Mouse (Mus musculus) T-helper 1 cell (primary cell): ENCODE data around the gene Dmrta2.

ENCODE experiments used
- in situ Hi-C: fragments of 300-600 bp; cut with MboI, MseI; formaldehyde crosslinking; loops from one replicate; pipeline ENCODE4 v1.15.1; 2025; ENCODE audit warnings: high pct_unique_total_duplicates

Dmrta2 gene

DNA sequence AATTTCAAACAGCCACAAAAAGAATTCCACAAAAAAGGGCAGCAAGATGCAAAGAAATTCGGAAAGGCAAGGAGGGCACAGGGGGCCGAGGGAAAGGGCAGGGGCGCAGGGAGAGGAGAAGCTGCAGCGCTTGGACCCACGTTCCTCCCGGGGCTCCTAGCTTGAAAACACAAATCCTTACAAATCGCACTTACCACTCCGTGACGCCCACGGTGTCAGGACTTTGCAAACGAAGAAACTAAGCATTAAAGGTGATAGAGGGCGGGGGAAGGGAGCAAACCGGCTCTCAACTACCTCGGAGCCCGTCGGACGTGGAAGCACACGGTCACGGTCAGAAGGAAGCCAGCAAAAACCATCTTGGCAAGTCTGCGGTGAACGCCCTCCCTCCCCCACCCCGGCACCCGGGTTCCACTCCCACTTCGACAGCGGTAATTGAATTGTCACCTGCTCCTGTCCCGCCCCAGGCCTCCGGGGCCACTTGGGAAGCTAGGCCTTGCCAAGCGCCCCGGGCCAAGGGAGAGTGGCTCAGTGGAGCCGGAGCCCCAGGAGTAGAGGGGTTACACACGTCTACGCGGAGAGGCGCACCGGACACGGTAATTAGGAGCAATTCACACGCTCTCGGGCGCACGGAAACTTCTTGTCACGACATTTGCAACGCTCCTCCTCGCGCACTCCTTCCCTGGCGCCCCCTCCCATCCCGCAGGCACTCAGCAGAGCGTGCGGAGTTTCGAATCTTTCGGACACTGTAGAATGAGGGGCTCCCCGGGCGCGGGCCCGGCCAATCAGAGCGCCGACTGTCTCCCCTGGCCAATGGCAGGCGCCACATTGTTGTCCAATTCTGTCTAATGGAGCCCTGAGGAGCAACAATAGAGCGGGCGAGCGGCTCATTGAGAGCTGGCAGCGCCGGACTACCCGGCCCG, at the start of gene Dmrta2:
Gene Dmrta2, plus strand, starts transcription at position 906 of the 920 bp plus-strand sequence.
- in situ Hi-C loops = no loop called here

DNA sequence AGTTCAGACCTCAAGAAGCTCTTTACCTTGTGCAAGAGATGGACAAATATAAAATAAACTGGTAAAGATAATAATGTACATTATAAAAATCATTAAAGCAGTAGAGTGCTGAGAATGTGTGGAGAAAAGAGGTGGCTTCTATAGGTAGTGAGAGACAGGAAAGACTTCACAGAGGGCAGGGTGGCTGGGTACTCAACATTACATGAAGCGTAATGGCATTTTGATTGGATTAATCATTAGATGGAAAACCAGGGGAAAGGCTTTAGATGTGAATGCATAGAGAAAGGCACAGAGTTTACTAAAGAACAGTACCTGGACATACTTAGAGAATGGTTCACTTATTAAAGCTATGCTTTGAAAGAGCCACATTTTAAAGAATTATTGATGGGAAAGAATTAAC, 48.8 kb upstream of the Dmrta2 start:
- in situ Hi-C loops = no loop called here

DNA sequence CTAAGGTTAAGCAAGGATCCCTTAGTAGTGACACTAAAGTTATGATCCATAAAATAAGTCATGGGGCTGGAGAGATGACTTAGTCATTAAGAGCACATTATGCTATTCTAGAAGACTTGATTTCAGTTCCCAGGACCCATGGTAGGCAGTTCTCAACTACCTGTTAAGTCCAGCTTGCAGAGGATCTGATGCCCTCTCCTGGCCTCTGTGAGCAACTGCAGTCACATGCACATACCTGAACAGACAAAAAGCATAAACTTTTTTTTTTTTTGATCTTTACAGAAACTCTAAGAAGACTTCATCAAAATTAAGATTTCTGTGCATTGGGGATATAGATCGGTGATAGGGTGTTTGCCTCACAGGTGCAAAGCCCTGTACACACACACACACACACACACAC, 47.4 kb upstream of the Dmrta2 start:
- in situ Hi-C loops = no loop called here

DNA sequence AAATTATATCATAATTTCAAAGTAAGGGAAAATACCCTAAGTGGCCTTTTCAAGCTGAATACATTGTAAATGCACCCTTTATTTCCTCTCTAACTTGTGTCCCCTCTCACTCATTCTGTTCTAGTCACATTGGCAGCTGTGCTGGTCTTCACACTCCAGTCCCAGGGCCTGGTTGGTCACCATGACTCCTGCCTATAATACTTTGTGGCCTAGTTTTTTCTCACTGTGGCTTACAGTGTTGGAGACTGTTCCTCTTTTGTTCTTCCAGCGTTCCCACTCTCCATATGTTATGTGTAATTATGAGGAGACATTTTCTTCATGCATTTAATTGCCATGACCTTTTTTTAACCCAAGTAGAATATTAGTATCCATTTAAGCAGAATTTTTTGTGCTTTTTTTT, 46.9 kb upstream of the Dmrta2 start:
- in situ Hi-C loops = no loop called here

DNA sequence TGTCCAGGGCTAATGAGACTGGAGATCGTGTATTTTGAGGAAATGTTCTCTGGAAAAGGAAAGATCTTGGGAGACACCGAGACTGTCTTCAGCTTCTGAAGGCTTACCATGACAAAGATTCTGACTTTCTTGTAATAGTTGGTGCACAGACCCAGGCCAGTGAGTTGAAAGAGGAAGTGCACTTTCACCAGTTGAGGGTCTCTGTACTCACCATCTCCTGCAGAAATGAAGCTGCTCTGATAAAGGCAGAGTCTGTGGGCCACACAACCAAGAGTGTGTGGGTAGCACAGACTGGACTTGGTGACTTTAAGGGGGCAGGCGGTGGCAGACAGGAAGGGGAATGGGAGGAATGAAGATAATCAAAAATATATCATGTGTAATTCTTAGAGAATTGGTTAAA, 41.3 kb upstream of the Dmrta2 start:
- in situ Hi-C loops = no loop called here

DNA sequence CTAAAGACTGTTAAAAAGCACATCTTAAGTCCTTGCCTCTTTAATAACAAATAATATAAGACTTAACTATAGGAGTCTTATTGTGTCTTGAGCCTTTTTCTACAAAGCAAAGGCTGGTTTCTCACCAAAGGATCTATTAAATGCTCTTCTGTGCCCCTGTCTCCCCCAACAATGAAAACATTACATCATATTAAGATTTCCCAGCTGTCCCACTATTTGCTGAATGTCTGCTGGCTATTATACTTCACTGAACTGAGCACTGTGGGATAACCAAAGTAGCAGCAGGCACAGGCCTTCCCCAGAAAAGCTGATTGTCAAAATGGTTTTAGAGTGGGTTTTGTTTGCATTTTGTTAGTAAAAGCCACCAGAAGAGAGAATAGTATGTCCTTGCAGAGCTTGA, 38.6 kb upstream of the Dmrta2 start:
- in situ Hi-C loops = no loop called here

DNA sequence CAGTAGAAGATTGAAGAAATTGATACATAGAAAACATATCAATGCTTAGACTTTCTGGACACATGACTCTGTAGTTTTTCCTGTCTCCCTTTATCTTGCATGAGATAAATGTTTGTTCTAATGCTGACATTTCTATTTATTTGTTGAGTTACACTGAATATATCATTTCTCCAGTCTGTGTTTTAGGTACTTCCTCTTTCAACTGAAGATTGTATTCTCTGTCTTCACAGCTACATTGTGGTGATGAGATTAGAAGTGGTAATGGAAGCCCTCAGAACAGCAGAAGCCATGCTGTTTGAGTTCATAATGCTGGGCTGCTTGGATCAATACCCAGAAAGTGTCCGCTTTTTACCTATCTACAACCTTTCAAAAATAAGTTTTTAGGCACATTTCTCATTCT, 32.3 kb upstream of the Dmrta2 start:
- in situ Hi-C loops = no loop called here

DNA sequence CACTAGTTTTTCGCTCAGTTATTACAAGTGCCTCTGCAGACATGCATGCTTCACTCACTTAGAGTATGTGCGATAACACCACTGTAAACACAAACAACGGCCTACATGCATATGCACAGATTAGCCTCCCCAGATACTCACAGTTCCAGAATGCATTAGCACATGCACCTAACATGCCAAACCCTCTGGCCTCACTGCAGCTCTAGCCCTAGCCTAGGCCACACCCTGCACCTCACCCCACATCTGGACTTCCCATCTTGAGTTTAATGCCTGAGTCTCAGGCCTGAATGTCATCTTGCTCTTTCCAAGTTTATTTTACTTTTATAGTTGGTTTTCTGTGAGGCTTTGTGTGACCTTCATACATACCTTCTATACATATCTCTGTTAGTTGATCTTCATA, 28.5 kb upstream of the Dmrta2 start:
- in situ Hi-C loops = no loop called here

DNA sequence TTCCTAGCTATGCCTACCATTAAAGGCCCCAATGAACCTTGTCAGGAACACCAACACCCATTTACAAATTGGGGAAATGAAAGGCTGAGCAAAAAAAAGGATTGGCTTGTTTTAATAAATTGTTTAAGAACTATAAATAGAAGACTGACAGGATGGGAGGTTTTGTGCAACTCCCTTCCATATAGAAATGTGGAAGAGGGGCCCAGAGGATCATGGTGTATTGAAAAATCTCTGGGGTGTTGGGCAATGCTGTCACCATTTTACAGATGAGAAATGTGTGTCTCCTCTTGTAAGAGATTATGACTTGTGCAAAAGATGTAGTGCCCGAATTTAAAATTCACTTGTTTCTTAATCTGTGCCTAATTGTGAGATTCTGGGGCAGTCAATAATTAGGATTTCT, 24.3 kb upstream of the Dmrta2 start:
- in situ Hi-C loops = loop anchor here (10.0 kb wide), 1 partner anchor 61 kb away; no protein-coding TSS in a partner anchor

DNA sequence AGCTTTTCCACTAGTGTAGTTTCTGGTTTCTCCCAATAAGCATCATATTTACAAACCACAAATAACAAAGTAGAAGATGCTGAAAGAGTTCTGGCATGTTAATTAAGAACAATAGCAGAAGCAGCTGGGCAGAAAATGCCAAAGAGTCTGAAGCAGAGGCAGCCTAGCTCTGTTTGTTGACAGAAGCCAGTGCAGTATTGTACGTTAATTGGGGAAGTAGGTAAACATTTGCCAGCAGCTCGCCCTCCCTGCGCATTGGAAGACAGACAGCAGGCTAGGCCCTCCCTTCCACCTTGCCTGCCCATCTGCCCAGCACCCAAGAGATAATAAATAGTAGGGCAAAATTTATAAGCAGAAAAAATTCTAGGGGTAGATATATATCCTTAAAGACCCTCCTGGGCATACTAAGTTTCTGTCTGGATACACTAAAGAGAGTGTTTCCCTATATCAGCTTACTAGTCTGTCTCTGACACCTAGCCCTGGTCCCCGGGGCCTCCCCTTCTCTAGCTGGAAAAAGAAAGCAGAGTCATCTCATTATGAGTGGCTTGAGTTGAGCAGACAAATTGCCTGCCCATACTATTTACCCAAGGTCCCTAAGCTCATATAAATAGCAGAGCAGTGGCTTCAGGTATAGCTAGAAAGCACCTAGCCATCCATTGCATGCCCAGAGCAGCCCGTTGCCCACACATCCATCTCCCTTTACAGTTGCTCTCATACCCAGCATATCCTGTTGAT, 17.5 kb upstream of the Dmrta2 start:
- in situ Hi-C loops = no loop called here

DNA sequence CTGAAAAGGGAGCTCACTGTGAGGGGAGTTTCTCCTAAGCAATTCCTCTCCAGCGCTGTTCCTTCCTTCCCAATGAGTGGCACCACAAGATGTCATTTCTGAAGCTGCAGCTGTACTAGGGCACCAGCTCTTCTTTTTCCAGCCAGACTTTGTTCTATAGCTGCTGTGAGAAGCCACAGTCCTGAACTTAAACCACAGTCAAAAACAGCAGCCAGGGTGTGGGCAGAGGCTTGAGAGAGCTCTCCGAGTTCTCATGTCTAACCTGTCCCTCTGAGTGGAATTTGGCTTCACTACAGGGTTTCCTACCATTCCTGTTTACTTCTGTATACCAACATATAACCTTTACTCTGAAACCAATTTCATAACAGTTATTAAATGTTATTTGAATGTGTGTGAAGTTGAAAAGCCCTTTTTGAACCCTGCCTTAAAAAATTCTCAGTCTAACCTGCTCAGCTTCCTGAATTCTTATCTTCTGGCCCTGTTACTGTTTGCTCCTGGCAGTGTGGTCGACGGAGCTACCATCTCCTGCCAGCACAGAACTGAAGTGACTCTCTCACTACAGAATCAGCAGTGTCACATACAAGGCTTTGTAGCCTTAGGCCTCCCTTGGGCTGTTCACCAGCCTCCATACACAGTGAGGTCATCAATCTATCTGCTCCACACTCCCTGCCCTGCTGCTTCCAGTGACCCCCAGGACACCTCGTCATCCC, 14.1 kb upstream of the Dmrta2 start:
- in situ Hi-C loops = no loop called here

DNA sequence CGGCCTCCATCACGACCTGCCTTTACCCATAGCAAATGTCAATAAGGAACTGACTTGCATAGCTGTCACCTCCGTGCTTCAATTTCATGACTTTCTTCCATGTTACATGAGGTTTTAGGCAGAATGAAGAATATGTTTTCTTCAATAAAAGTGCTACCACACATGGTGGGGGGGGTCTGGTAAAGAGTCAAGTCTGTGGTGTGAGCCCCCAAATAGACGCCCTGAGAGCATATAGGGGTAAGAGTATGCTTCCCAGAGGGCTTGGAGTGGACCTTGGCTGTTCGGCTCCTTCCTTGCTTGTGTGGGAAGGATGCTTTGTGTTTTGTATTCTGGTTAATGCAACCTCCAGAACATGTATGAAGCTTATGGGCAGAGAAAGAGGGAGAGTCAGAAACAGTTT, 8.3 kb upstream of the Dmrta2 start:
- in situ Hi-C loops = no loop called here

DNA sequence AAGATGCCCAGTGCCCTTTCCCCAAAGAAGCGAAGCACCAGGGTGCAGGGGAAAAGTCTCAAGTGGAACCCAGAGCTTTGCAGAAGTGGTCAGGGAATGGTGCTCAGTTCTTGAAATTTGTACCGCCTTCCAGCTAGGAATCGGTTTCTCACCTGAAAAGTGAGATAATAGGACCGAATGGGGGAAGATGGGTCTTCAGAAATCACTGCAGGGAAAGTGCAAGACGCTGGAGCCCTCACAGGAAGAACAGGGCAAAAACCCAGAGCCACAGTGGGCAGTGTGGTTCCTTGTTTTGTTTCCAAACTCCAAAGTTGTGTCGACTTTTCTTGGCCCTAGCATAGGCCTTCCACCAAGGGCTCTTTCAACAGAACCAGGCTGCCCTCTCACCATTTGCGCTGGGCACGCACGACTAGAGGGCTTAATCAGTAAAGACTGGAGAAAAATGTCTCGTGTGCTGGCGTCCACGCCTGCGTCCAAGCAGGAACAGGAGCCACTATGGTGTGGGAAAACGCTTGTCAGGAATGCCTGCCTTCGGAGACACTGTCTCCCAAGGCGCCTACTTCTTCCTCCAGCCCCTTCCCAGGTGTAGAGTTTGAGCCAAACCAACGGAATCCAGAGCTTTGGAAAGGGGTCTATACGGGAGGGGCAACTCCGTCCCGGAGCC, 3.7 kb upstream of the Dmrta2 start:
- in situ Hi-C loops = no loop called here

DNA sequence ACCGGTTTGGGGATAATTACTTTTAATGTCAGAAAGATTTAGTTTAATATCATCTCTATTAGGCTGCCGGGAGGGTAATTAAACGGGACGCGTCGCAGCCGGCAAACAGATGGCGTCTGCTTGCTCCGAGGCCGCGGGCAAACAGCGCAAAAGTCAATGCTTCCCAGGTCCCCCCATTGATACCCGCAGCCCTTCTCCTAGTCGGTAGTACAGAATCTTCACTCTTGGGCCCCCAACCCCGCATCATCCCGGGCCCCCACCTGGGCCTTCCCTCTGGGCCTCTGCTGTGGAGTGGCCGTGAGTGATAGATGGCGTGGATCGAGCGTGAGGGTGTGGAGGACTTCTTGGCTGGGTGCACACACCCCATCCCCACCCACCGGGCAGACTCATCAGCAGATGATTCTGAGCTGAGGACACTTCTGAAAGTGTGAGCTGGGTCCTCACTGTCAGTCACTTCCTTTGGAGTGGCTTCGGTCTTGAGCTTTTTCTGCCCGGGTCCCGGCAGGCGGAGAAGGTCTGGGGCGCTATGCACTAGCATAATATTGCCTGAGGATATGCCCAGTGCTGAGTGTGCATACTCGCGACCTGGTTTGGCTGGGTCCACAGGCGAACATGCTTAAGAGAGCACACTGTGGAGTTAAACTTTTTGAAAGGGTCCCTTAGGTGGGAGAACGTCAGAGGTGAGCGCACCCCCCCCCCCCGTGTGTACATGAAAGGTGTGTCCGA, 3.0 kb upstream of the Dmrta2 start:
- in situ Hi-C loops = no loop called here

DNA sequence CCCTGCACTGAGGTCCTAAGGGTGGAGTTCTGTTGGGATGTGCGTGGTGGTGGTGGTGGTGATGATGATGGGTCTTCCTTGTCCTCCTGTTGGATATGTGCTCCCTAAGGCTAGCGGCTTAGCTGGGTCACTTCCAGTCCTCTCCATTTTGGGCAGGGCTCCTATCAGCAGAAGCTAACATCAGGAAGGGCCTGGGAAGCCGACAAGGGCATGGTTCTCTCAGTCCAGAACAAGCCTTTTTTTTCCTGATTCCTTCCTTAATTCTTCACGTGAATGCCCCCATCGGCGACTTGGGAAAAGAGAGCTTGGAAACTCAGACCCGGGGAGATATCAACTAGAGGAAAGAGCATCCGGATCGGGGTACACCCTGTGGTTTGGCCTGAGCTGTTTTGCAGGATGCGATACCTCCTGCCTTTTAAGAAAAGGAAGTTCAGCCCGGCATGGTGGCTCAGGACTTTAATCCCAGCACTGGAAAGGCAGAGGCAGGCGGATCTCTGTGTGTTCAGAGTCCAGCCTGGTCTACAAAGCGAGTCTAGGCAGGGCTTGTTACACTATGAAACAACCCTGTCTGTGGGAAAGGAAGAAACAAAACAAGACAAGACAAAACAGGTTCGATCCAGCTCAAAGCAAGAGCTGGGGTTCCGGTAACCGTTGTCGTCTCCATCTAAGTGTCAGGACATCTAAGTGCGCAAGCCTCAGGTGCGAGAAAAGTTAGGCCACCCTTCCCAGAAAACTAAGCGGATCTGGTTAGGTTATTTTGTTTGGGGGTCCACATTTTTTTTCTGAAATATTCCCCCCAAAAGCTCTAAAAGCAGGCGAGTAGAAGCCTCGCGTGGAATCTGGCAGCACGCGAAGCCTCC, 2.2 kb upstream of the Dmrta2 start:
- in situ Hi-C loops = no loop called here

DNA sequence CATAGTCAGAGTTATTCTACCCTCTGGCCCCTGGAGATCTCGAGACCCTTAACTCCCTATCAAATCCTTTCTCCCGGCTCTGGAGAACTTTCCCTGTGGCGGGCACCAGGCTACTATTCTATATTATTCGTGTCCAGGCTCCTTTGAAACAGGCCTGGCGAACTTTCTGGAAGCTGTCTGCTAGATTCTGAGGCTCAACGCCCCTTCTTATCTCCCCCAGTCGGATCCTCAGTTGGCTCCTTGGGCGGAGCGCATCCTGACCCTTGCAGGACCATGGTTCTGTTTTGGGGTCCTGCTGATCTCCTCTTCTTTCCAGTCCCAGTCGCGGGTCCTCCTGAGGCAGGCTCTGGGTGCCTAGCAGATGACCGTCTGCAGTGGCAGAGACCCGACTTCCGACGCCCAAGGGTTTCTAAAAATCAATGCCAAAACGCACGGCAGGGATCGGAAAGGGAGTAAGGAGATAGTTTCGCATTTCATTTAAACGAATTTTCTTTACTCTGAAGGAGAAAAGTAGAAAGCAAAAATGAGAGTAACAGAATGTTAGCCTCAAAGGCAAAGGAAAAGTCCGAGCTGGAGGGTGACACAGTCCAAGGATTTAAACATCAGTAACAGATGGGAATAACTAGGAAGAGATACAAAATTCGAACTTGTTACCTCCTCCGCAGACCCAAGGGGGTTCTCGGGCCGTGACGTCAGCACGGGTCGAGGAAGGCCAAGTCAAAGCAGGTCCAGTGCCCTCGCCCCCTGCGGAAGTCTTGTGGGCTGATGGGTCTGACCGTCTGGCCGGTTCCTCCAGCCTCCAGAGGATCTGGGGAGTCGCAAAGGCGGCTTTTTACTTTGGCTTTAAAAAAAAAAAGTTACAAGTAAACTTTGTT, 1.3 kb upstream of the Dmrta2 start:
- in situ Hi-C loops = no loop called here

DNA sequence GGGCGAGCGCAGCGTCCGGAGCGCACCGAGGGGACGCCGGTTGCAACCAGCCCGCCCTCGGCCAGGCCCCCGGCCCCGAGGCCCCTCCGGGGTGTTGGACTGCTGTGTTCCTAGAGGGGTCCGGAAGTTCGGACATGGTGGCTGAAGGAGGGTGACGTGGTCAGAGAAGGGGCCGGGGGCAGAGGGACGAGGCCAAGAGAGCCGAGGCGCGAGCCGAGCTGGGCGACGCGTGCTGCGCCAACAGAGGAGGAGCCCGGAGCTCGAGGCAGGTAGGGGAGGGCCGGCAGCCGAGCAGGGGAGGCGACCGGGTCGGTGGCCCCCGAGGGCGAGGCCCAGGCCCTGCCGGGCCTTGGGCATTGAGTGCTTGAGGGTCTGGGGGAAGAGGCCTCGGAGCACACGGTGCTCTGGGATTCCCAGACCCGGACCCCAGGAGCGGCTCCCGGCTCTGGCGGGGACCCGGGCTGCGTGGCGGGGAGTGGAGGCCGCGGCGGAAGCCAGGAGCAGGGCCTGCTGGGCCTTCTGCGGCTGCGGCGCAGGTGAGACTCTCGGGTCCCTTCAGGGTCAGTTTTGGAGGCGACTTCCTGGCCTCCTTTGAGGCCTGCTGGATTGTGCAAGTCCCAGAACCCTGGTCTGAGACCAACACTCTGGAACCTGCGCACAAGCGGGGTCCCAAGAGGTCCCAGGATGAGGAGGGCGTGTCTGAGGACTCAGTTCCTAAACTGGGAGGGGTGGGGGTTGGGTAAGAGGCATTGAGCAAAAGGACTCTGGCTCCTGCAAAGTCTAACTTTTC, 410 bp downstream of the Dmrta2 start:
- in situ Hi-C loops = no loop called here

DNA sequence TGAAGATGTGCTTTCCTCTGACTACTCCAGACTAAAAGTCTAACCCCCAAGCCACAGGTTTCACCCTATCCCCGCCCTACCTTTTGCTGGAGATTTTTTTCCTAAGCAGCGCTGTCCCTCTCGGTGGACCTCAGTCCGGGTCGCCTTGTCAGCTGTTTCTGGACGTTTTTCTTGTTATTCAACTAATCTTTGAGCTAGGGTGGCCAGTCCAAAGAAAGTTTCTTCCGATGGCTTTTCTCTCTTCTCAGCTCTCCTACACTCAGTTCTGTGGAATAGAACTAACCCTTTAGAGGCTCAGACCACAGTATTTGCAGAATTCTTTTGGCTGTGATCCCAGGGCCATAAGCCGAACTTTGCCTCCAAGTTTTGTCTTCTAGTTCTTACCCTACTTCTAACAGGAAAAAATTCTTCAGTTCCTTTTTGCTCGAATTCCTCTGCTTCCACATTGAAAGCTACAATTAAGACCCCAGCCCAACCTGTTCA, 1.0 kb downstream of the Dmrta2 start:
- in situ Hi-C loops = no loop called here
